Mouse (Mus musculus) ES-E14 (cell line): ENCODE results near the gene Krcc1. TPM values are rescaled to one million over a fixed set of nuclear protein-coding genes. Genes with fewer than 3 reads are reported as not detected.

Experiments used
- DNase-seq: peaks from one replicate; pipeline ENCODE4 v3.0.0-alpha.2; 2013; ENCODE audit warnings: low read depth, low spot score
- H3K27ac ChIP-seq: 2 replicates; pipeline ENCODE4 v1.5.1; 2012; ENCODE audit warnings: low read depth, mild to moderate bottlenecking, low read length, moderate library complexity, mixed read lengths; ENCODE audit not compliant: poor library complexity, insufficient read depth, severe bottlenecking
- H3K36me3 ChIP-seq: 2 replicates; pipeline ENCODE4 v1.6.1; 2012; ENCODE audit warnings: mild to moderate bottlenecking, low read length, moderate library complexity, mixed read lengths; ENCODE audit not compliant: control insufficient read depth, poor library complexity, insufficient read depth, severe bottlenecking
- H3K4me1 ChIP-seq, 2 experiments: fragments of 150-350 bp in 1 of 2; sonication (generic) in 1 of 2; 2 replicates each; pipeline ENCODE4 v1.6.1; 2012; ENCODE audit warnings: low read length in 2 of 2, mild to moderate bottlenecking in 1 of 2, mixed read lengths in 1 of 2; ENCODE audit not compliant: control insufficient read depth in 2 of 2, insufficient read depth in 2 of 2, poor library complexity in 1 of 2
- H3K4me3 ChIP-seq, 2 experiments: fragments of 150-350 bp in 1 of 2; sonication (generic) in 1 of 2; 2 replicates each; pipeline ENCODE4 v1.5.1; 2012; ENCODE audit warnings: low read length in 2 of 2, low read depth in 1 of 2, mild to moderate bottlenecking in 1 of 2, mixed read lengths in 1 of 2; ENCODE audit not compliant: insufficient read depth in 1 of 2, poor library complexity in 1 of 2, severe bottlenecking in 1 of 2
- H3K9ac ChIP-seq: 2 replicates; pipeline ENCODE4 v1.6.1; 2012; ENCODE audit warnings: low read depth, mild to moderate bottlenecking, low read length, mixed read lengths; ENCODE audit not compliant: poor library complexity, insufficient read depth, severe bottlenecking
- H3K9me3 ChIP-seq: fragments of 150-350 bp; sonication (generic); 2 replicates; pipeline ENCODE4 v1.6.1; 2012; ENCODE audit warnings: low read depth, mild to moderate bottlenecking, low read length; ENCODE audit not compliant: control insufficient read depth, insufficient read depth
- CHD2 ChIP-seq: IDR thresholded peaks from 2 replicates; pipeline ENCODE4 v1.6.1; 2014; ENCODE audit warnings: mild to moderate bottlenecking, low read depth, low read length, inconsistent platforms
- HCFC1 ChIP-seq: IDR thresholded peaks from 2 replicates; pipeline ENCODE4 v1.6.1; 2012; ENCODE audit warnings: low read length, inconsistent platforms, borderline replicate concordance; ENCODE audit not compliant: insufficient read depth
- MAFK ChIP-seq: IDR thresholded peaks from 2 replicates; pipeline ENCODE4 v1.6.1; 2014; ENCODE audit warnings: mild to moderate bottlenecking, low read depth, low read length, inconsistent platforms; ENCODE audit not compliant: insufficient read depth
- ZC3H11A ChIP-seq: IDR thresholded peaks from 2 replicates; pipeline ENCODE4 v1.6.1; 2012; ENCODE audit warnings: low read depth, mild to moderate bottlenecking, inconsistent platforms, low read length, borderline replicate concordance
- ZNF384 ChIP-seq: IDR thresholded peaks from 2 replicates; pipeline ENCODE4 v1.6.1; 2012; ENCODE audit warnings: low read depth, low read length, inconsistent platforms
- in situ Hi-C, 2 experiments: fragments of 600-800 bp; cut with MboI; formaldehyde crosslinking; loops; one replicate each; pipeline ENCODE4 v1.15.1; 2025; ENCODE audit warnings: low sequenced_read_pairs in 2 of 2, inconsistent platforms in 1 of 2; ENCODE audit not compliant: unreplicated experiment in 2 of 2
- total RNA-seq: library from RNA; depleted of rRNA; stranded (reverse); fragments of 300-350 nt; gene quantifications from 2 replicates; pipeline ENCODE4 v1.2.3, GENCODE M21; 2012

Krcc1 gene
- total RNA-seq, 1 experiment = 19.2 TPM

DNA sequence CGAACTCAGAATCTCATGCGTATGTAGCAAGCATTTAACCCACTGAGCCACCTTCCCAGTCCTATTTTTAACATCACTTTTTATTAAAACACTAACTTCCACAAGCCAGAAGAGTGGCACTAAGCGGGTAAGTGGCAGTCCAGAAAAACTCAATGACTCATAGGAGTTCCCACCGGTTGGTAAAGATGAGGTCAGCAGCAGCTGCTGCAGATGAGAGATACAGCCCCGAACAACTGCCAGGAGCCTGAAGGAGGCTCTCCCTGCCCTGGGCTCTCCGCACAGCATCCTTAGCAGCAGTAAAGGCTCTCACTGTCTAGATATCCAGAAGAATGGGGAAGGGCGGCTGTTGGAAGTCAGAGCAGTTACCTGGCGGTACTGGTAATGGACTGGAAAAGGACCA is 20.5 kb upstream of the Krcc1 start:
- Histone ChIP-seq H3K9ac (no peak overlapping the region), H3K27ac (no peak overlapping the region), H3K36me3 (no peaks in the 10 kb centered on the region), H3K4me3 (no peak overlapping the region), H3K9me3 (no peaks in the 10 kb centered on the region), H3K4me1 (0 out of 4 replicates have a peak, but pooled peaks cover 0 to 2% of the 10 kb centered on the region in 2 experiments)
- no peak for DNase-seq
- in situ Hi-C loops = no loop called here
- no peak for TF ChIP-seq HCFC1
- TF ChIP-seq ZC3H11A = no peak
- TF ChIP-seq ZNF384 = no peak
- no peak for TF ChIP-seq MAFK
- TF ChIP-seq CHD2 = no peak

DNA sequence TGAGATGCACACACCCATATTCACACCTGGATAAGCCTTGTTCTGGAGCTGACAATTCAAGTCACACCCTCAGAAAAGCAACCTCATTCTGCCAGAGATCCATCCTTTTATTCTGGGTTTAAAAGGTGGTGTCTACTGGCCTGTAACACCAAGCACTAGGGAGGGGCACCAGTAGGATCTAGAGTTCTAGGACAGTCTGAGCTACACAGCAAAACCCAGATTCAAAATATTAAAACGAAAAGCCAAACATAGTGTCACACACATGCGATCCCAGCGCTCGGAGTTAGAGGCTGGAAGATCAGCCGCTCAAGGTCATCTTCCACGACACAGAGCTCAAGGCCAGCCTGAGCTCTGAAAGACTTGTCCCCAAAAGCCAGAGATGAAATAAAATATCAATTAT is 17.0 kb upstream of the Krcc1 start:
- Histone ChIP-seq H3K36me3 (no peaks in the 10 kb centered on the region), H3K4me3 (no peak overlapping the region), H3K4me1 (0 out of 4 replicates have a peak, but pooled peaks cover 0 to 2% of the 10 kb centered on the region in 2 experiments), H3K9ac (no peak overlapping the region), H3K9me3 (no peaks in the 10 kb centered on the region), H3K27ac (no peak overlapping the region)
- no peak for DNase-seq
- in situ Hi-C loops = no loop called here
- TF ChIP-seq HCFC1 = no peak
- no peak for TF ChIP-seq ZC3H11A
- no peak for TF ChIP-seq MAFK
- TF ChIP-seq ZNF384 = no peak
- TF ChIP-seq CHD2 = no peak

DNA sequence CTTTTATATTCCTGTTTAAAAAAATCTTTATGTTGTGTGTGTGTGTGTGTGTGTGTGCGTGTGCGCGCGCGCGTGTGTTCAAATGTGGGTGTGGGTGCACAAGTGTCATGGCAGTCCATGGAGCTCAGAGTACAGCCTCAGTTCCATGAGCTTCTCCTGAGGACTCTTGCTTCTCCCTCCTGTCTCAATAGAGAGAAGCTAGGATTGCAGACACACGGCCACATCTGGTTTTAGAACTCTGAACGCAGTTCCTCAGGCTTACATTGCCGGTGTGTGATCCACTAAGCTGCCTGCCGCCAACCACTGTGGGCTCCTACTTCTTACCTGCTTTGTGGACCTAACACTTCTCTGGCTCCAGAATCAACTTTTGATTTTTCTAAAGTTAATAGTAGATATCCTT is 15.3 kb upstream of the Krcc1 start:
- no peaks in the 10 kb centered on the region for H3K36me3 ChIP-seq
- no peak overlapping the region for H3K27ac ChIP-seq
- peaks cover 0 to 2% of the 10 kb centered on the region in 2 experiments; a peak in 1 of 4 replicates for H3K4me1 ChIP-seq
- no peak overlapping the region for H3K4me3 ChIP-seq
- no peaks in the 10 kb centered on the region for H3K9me3 ChIP-seq
- no peak for DNase-seq
- no peak overlapping the region for H3K9ac ChIP-seq
- in situ Hi-C loops = no loop called here
- TF ChIP-seq HCFC1 (no peak), ZNF384 (no peak), CHD2 (no peak), ZC3H11A (no peak), MAFK (no peak)

DNA sequence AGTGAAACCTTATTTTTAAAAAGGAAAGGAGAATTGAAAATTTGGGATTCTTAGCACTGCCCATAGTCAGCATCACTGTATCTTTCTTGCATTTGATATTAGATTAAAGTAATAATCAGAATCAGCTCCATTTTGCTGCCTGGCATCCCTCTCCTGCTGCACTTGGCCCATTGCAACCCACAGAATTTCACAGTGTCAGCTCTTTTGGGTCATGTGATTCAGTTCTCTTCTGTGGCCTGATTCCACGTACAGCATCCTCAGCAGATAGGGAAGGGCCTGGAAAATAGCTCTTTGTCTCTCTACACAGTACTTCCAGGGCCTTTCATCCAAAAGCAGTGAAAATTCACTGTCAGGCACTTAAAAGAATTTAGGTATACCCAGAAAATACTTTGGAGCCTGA is 14.1 kb upstream of the Krcc1 start:
- in situ Hi-C loops = no loop called here
- TF ChIP-seq ZNF384 (no peak), ZC3H11A (no peak), CHD2 (no peak), MAFK (no peak), HCFC1 (no peak)
- Histone ChIP-seq H3K9me3 (no peaks in the 10 kb centered on the region), H3K36me3 (no peaks in the 10 kb centered on the region), H3K4me1 (peaks cover 0 to 2% of the 10 kb centered on the region in 2 experiments; a peak in 1 of 4 replicates), H3K27ac (no peak overlapping the region), H3K9ac (no peak overlapping the region), H3K4me3 (no peak overlapping the region)
- DNase-seq = no peak

DNA sequence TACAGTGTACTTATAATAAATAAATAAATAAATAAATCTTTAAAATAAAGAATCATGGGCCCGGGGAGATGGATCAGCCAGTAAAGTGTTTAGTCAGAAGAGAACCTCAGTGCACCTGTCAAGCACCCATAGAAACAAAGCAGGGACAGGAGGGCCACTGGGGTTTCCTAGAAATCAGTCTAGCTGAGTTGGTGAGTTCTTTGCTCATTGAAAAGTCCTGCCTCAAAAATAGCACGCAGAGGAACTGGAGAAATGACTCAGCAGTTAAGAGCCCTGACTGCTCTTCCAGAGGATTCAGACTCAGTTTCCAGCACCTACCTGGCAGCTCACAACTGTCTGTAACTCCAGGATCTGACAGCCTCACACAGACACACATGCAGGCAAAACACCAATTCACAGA is 12.9 kb upstream of the Krcc1 start:
- DNase-seq = no peak
- Histone ChIP-seq H3K9me3 (no peaks in the 10 kb centered on the region), H3K4me3 (no peak overlapping the region), H3K27ac (no peak overlapping the region), H3K9ac (no peak overlapping the region), H3K4me1 (peaks cover 0 to 2% of the 10 kb centered on the region in 2 experiments; a peak in 1 of 4 replicates), H3K36me3 (no peaks in the 10 kb centered on the region)
- in situ Hi-C loops = no loop called here
- TF ChIP-seq MAFK (peak; percentile 59), ZNF384 (no peak)
